Mouse (Mus musculus) brain, embryonic 14.5 days (tissue): ENCODE results near the gene Ankzf1. TPM values are rescaled to one million over a fixed set of nuclear protein-coding genes. Genes with fewer than 3 reads are reported as not detected.
A peak's percentile ranks its signal among the peaks of the same experiment; 100 is the strongest.

Experiments
- DNase-seq: peaks from one replicate; pipeline ENCODE4 v3.0.0-alpha.2; 2011; ENCODE audit warnings: low read depth
- CTCF ChIP-seq: fragments of 200-500 bp; IDR thresholded peaks from 2 replicates; pipeline ENCODE4 v1.5.1; 2012; ENCODE audit warnings: inconsistent platforms, mild to moderate bottlenecking, moderate library complexity, borderline replicate concordance; ENCODE audit not compliant: insufficient read depth, insufficient read length; ENCODE audit errors: extremely low read depth
- POLR2A ChIP-seq: fragments of 200-500 bp; IDR thresholded peaks from 2 replicates; pipeline ENCODE4 v1.6.1; 2012; ENCODE audit warnings: mild to moderate bottlenecking, inconsistent platforms, borderline replicate concordance; ENCODE audit not compliant: poor library complexity, insufficient read depth, insufficient read length, severe bottlenecking; ENCODE audit errors: extremely low read depth
- polyA plus RNA-seq: library from polyadenylated mRNA; depleted of rRNA; stranded (reverse); fragments of >200 nt; gene quantifications from 2 replicates; pipeline ENCODE4 v1.2.3, GENCODE M21; 2012

The Ankzf1 gene
- polyA plus RNA-seq, 1 experiment: 22.6 TPM

- TF ChIP-seq CTCF: no peak
- peak; percentile 37; the same call in 1 of the 2 replicates for TF ChIP-seq POLR2A
- peak; percentile 97 for DNase-seq
Observed at GRCm38 (mm10) chr1:75168472-75169464, 23.2 kb upstream of the Ankzf1 start, which contains the start of gene Zfand2b. Zfand2b (plus strand) TSS chr1:75168646.

DNA sequence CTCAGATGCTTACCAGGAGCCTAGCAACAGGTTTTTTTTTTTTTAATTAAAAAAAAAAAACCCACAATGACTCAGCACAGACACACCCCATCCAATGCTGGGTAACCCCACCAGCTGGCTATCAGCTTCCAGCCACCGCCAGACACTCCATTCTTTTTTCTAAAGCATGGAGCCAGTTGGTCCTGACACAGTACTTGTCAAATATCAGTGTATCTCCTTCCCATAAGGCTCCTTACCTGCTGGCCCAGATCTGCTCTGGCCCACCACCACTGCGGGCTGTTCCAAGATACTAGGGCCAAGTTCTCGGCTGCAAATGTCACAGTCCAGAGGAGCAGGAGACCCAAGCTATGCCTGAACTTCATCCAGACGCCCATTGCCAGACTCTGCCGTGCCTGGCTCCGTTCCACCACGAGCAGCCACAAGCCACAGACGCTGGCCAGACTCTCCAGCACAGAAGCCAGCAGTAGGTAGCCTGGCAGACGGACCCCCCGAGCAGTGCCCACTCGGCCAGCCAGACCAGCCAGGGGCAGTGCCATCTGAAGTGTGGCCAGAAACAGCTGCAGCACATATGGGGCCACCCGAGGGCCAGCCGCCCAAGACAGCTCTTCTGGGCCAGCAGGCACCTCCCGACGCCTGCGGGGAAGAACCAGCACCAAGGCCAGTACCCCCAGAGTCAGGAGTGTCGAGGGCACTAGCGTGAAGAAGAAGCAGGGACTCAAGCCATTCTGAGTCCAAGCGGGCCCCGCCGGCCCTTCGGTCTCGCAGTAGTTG is 12.4 kb upstream of the Ankzf1 start:
- peak; percentile 60 for DNase-seq
- TF ChIP-seq CTCF (no peak), POLR2A (no peak)

- peak; percentile 97 for DNase-seq
Observed at GRCm38 (mm10) chr1:75180105-75180590, 11.8 kb upstream of the Ankzf1 start, which contains the start of gene Abcb6. Abcb6 (minus strand) TSS chr1:75180392.

GRCm38 (mm10) chr1:75180741-75181140 is 11.2 kb upstream of the Ankzf1 start:
- DNase-seq: no peak
- TF ChIP-seq CTCF: no peak
- TF ChIP-seq POLR2A: no peak

More at GRCm38 (mm10) chr1:75180105-75180590, 11.8 kb upstream of the Ankzf1 start, which contains the start of gene Abcb6:
- TF ChIP-seq CTCF: no peak
- TF ChIP-seq POLR2A: 0 out of 2 replicates have a peak, but pooled peaks have one; percentile 16

GRCm38 (mm10) chr1:75181377-75181870 is 10.5 kb upstream of the Ankzf1 start:
- TF ChIP-seq CTCF: no peak
- no peak for TF ChIP-seq POLR2A

GRCm38 (mm10) chr1:75182160-75182559 is 9.8 kb upstream of the Ankzf1 start:
- DNase-seq: no peak
- TF ChIP-seq POLR2A (no peak), CTCF (no peak)

More at GRCm38 (mm10) chr1:75181377-75181870, 10.5 kb upstream of the Ankzf1 start:
- no peak for DNase-seq

- TF ChIP-seq POLR2A (no peak), CTCF (no peak)
- no peak for DNase-seq
Observed at GRCm38 (mm10) chr1:75185495-75185894, 6.5 kb upstream of the Ankzf1 start.

DNA sequence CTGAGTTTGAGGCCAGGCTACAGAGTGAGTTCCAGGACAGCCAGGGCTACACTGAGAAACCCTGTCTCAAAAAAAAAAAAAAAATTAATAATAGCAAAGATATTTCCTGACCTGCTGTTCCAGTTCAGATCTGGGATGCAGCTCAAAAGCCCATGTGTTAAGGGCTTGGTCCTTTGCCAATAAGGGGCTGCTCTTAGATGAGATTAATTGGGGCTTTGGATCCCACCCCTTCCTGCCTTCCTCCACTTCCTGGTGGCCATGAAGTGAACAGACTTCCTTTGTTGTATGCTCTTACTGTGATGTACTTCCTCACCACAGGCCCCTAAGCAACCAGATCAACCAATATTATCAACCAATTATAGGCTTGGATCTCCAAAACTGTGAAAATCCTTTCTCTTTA is 4.8 kb upstream of the Ankzf1 start:
- DNase-seq: peak; percentile 15
- TF ChIP-seq CTCF: no peak

GRCm38 (mm10) chr1:75187914-75188483 is 4.0 kb upstream of the Ankzf1 start:
- no peak for TF ChIP-seq POLR2A
- no peak for TF ChIP-seq CTCF
- no peak for DNase-seq

GRCm38 (mm10) chr1:75190577-75190976 is 1.4 kb upstream of the Ankzf1 start:
- DNase-seq: no peak
- no peak for TF ChIP-seq POLR2A
- TF ChIP-seq CTCF: no peak
